9 mouse cellular contexts compared by ENCODE assay signal in genomic region chr16:45844875-45845274, GRCm38 (mm10).
DNase-seq lines count a peak whose midpoint lies in the region; ATAC-seq and TF ChIP-seq lines count a peak whose summit lies in the region.
"Had no signal": no experiment of that assay in that cellular context is flagged by ENCODE, and none has a peak within 500 bp of the region (broad histone marks: within the 10 kb centered on the region; RNA-seq: fewer than 3 reads in every experiment).

No protein-coding gene starts in this region.

- no peak for ATAC-seq in heart, postnatal 0 days (ENCODE audit: insufficient read depth, low read depth)
- no peak for ATAC-seq in forebrain, embryonic 13.5 days
- no peak for ATAC-seq in neural tube, embryonic 14.5 days (ENCODE audit: low read depth)

- DNase-seq in heart, postnatal 0 days (ENCODE audit: low spot score), result no peak
- DNase-seq in heart, postnatal 4 days, result no peak
- peak; percentile 41 to 56 for DNase-seq in kidney, postnatal 36 days
- DNase-seq in T-cell, adult 2 months (ENCODE audit: low spot score), result no peak
- no peak for DNase-seq in spleen, postnatal 10 days (ENCODE audit: low spot score in 2 of 2)
- DNase-seq in gastrocnemius, postnatal 36 days, result no peak

- H3K27me3 ChIP-seq in heart, postnatal 0 days (ENCODE audit: control insufficient read depth, insufficient read depth, low read length), result no peaks in the 10 kb centered on the region
- no peaks in the 10 kb centered on the region for H3K27me3 ChIP-seq in forebrain, embryonic 13.5 days
- no peaks in the 10 kb centered on the region for H3K27me3 ChIP-seq in neural tube, embryonic 14.5 days (ENCODE audit: control insufficient read depth, insufficient read depth, low read length)
- H3K27me3 ChIP-seq: Patski had no signal

- intact Hi-C loops in gastrocnemius, postnatal 36 days (cut with DNase I), result loop anchor here (2.0 kb wide), 1 partner anchor 122 kb away; no protein-coding TSS in a partner anchor

- H3K4me3 ChIP-seq in heart, postnatal 0 days (ENCODE audit: low read depth, low read length), result peak overlapping the region; percentile 86
- H3K4me3 ChIP-seq in forebrain, embryonic 13.5 days, result peak overlapping the region; percentile 61
- H3K4me3 ChIP-seq in neural tube, embryonic 14.5 days (ENCODE audit: low read depth, low read length), result peak overlapping the region; percentile 50

- H3K9me3 ChIP-seq in heart, postnatal 0 days (replicated peaks; ENCODE audit: control insufficient read depth, low read length), result no peaks in the 10 kb centered on the region
- H3K9me3 ChIP-seq in forebrain, embryonic 13.5 days (replicated peaks), result no peaks in the 10 kb centered on the region
- H3K9me3 ChIP-seq in neural tube, embryonic 14.5 days (ENCODE audit: control insufficient read depth, low read length), result no peaks in the 10 kb centered on the region

- no peaks in the 10 kb centered on the region for H3K36me3 ChIP-seq in heart, postnatal 0 days (replicated peaks; ENCODE audit: control insufficient read depth, insufficient read depth, low read length)
- H3K36me3 ChIP-seq in forebrain, embryonic 13.5 days (ENCODE audit: poor library complexity, severe bottlenecking), result no peaks in the 10 kb centered on the region
- H3K36me3 ChIP-seq in neural tube, embryonic 14.5 days (ENCODE audit: control insufficient read depth, insufficient read depth, low read length), result no peaks in the 10 kb centered on the region

- H3K4me2 ChIP-seq in heart, postnatal 0 days (ENCODE audit: low read depth, low read length), result peak overlapping the region; percentile 84
- peak overlapping the region; percentile 95 for H3K4me2 ChIP-seq in forebrain, embryonic 13.5 days
- H3K4me2 ChIP-seq in neural tube, embryonic 14.5 days (ENCODE audit: low read depth, low read length), result peak overlapping the region; percentile 76

- TF ChIP-seq EP300 in heart, postnatal 0 days (IDR thresholded peaks at IDR 0.05; ENCODE audit: low read depth), result no peak

- H3K27ac ChIP-seq in heart, postnatal 0 days (ENCODE audit: low read depth), result peak overlapping the region; percentile 96
- no peak overlapping the region for H3K27ac ChIP-seq in forebrain, embryonic 13.5 days
- H3K27ac ChIP-seq in neural tube, embryonic 14.5 days (ENCODE audit: low read depth, low read length), result no peak overlapping the region

- TF ChIP-seq CTCF in heart, postnatal 0 days (IDR thresholded peaks at IDR 0.05; ENCODE audit: low read depth), result no peak

- WGBS in heart, postnatal 0 days, result 20% methylated on average over 10 of the region's 10 CpGs
- 14% methylated on average over 10 of the region's 10 CpGs for WGBS in forebrain, embryonic 13.5 days
- 15% methylated on average over 10 of the region's 10 CpGs for WGBS in neural tube, embryonic 14.5 days

- peaks cover 33% of the 10 kb centered on the region for H3K4me1 ChIP-seq in heart, postnatal 0 days (ENCODE audit: control insufficient read depth, insufficient read depth)
- H3K4me1 ChIP-seq in forebrain, embryonic 13.5 days, result peaks cover 27% of the 10 kb centered on the region
- H3K4me1 ChIP-seq in neural tube, embryonic 14.5 days (ENCODE audit: control insufficient read depth, insufficient read depth, low read length), result peaks cover 8% of the 10 kb centered on the region; the same call in 1 of the 2 replicates

- H3K9ac ChIP-seq in heart, postnatal 0 days (replicated peaks; ENCODE audit: low read depth, low read length), result peak overlapping the region; percentile 95
- H3K9ac ChIP-seq in forebrain, embryonic 13.5 days, result peak overlapping the region; percentile 72; the same call in 1 of the 2 replicates
- no peak overlapping the region for H3K9ac ChIP-seq in neural tube, embryonic 14.5 days (replicated peaks; ENCODE audit: low read depth, low read length)

Comparison
In these comparisons a context has a peak if more than half of its experiments do, and no peak if none do; other contexts are left out.
1. DNase-seq: peak in kidney, postnatal 36 days (2 of 2); none in heart, postnatal 0 days (single experiment), heart, postnatal 4 days (single experiment), T-cell, adult 2 months (single experiment), spleen, postnatal 10 days (0 of 2) and gastrocnemius, postnatal 36 days (0 of 2).
2. Peak in every context shown above with its lines, with median percentiles within 50 percentile points of each other: H3K4me2 ChIP-seq and H3K4me3 ChIP-seq.